Mouse (Mus musculus) heart, postnatal 0 days (tissue): ENCODE results near the gene Olfr49.

Experiments used
- CTCF ChIP-seq: IDR thresholded peaks from 2 replicates; pipeline ENCODE4 v1.5.1; 2016; ENCODE audit warnings: antibody characterized with exemption, control low read depth, low read depth
- EP300 ChIP-seq: IDR thresholded peaks from 2 replicates; pipeline ENCODE4 v1.6.1; 2016; ENCODE audit warnings: antibody characterized with exemption, low read depth

- TF ChIP-seq EP300 (no peak), CTCF (no peak)
Observed at GRCm38 (mm10) chr14:54230638-54231150, 54.0 kb downstream of the Olfr49 start.
